Mouse (Mus musculus) embryonic stem cell, embryonic (primary cell): Measurements from ENCODE around the gene 2410004B18Rik.

Experiments
- CTCF ChIA-PET, 4 experiments: fragments of 300-600 bp in 2 of 4; fragments of 350-600 bp in 2 of 4; sonication (Branson Sonifier 250); formaldehyde crosslinking; loops; one replicate each; lab custom pipeline; 2022; ENCODE audit warnings: inconsistent platforms in 2 of 4; lab: Charles Lee
- POLR2A ChIA-PET, 4 experiments: fragments of 300-600 bp in 2 of 4; fragments of 350-600 bp in 2 of 4; sonication (Branson Sonifier 250); formaldehyde crosslinking; loops; one replicate each; lab custom pipeline; 2022; ENCODE audit warnings: antibody characterized with exemption in 4 of 4, inconsistent platforms in 1 of 4; lab: Charles Lee

2410004B18Rik gene

GRCm38 (mm10) chr3:145985333-145985925, 47.6 kb downstream of the 2410004B18Rik start:
- POLR2A ChIA-PET = interaction anchor here in 1 of 4 experiments (1.4 to 2.5 kb wide), 2 partner anchors 16 to 33 kb away, joined by 3 to 15 read pairs; no protein-coding TSS in a partner anchor
- CTCF ChIA-PET = no interaction called here

GRCm38 (mm10) chr3:145986317-145987001, 48.6 kb downstream of the 2410004B18Rik start:
- CTCF ChIA-PET = interaction anchor here in 2 of 4 experiments (0.6 to 1.0 kb wide), 3 partner anchors 18 to 41 kb away, joined by 3 to 8 read pairs (median 3); no protein-coding TSS in a partner anchor
- POLR2A ChIA-PET = interaction anchor here in 3 of 4 experiments (0.6 to 3.2 kb wide), 17 partner anchors 8 to 352 kb away, joined by 3 to 15 read pairs (median 4); no protein-coding TSS in a partner anchor

- CTCF ChIA-PET = interaction anchor here in 1 of 4 experiments (1.0 kb wide), 2 partner anchors 19 to 46 kb away, joined by 3 read pairs; no protein-coding TSS in a partner anchor
These were observed 49.6 kb downstream of the 2410004B18Rik start, which contains the start of gene Syde2 for GRCm38 (mm10) chr3:145987268-145987969. TSS of gene Syde2 (plus strand) at chr3:145987870.

GRCm38 (mm10) chr3:145987970-145988683, 50.3 kb downstream of the 2410004B18Rik start:
- ChIA-PET CTCF (interaction anchor here in 2 of 4 experiments (0.7 to 1.0 kb wide), 2 partner anchors 24 to 46 kb away, joined by 3 to 7 read pairs; no protein-coding TSS in a partner anchor), POLR2A (interaction anchor here in 3 of 4 experiments (0.8 to 3.2 kb wide), 16 partner anchors 10 to 339 kb away, joined by 3 to 15 read pairs (median 3); partner anchors contain the start of gene Ccn1 (in 1 of the 3))

More at GRCm38 (mm10) chr3:145987268-145987969, 49.6 kb downstream of the 2410004B18Rik start, which contains the start of gene Syde2:
- POLR2A ChIA-PET = interaction anchor here (0.8 to 3.2 kb wide), 23 partner anchors 9 to 353 kb away, joined by 3 to 15 read pairs (median 3); partner anchors contain the start of gene Ccn1 (in 1 of the 4)

GRCm38 (mm10) chr3:145988684-145989575, 51.1 kb downstream of the 2410004B18Rik start:
- CTCF ChIA-PET = interaction anchor here in 2 of 4 experiments (0.7 kb wide), 2 partner anchors 23 to 53 kb away, joined by 6 to 7 read pairs; no protein-coding TSS in a partner anchor
- POLR2A ChIA-PET = interaction anchor here in 3 of 4 experiments (0.7 to 3.2 kb wide), 7 partner anchors 9 to 38 kb away, joined by 3 to 10 read pairs (median 5); no protein-coding TSS in a partner anchor

GRCm38 (mm10) chr3:145989576-145990081, 51.8 kb downstream of the 2410004B18Rik start:
- CTCF ChIA-PET = interaction anchor here in 1 of 4 experiments (0.7 kb wide), 1 partner anchor 52 kb away, joined by 6 read pairs; no protein-coding TSS in a partner anchor

GRCm38 (mm10) chr3:145991130-145991529, 53.3 kb downstream of the 2410004B18Rik start:
- POLR2A ChIA-PET = interaction anchor here in 1 of 4 experiments (1.1 kb wide), 1 partner anchor 25 kb away, joined by 4 read pairs; no protein-coding TSS in a partner anchor
- CTCF ChIA-PET = interaction anchor here in 2 of 4 experiments (0.5 to 1.2 kb wide), 3 partner anchors 187 to 1591 kb away, joined by 3 to 5 read pairs (median 3); no protein-coding TSS in a partner anchor

More at GRCm38 (mm10) chr3:145989576-145990081, 51.8 kb downstream of the 2410004B18Rik start:
- POLR2A ChIA-PET = interaction anchor here in 3 of 4 experiments (0.6 to 1.1 kb wide), 5 partner anchors 9 to 73 kb away, joined by 3 to 5 read pairs (median 3); no protein-coding TSS in a partner anchor

- POLR2A ChIA-PET = interaction anchor here in 1 of 4 experiments (0.6 to 1.1 kb wide), 2 partner anchors 24 to 28 kb away, joined by 4 to 6 read pairs; no protein-coding TSS in a partner anchor
- CTCF ChIA-PET = interaction anchor here in 2 of 4 experiments (0.6 to 1.2 kb wide), 6 partner anchors 38 to 190 kb away, joined by 3 to 12 read pairs (median 4); no protein-coding TSS in a partner anchor
These were observed 54.3 kb downstream of the 2410004B18Rik start for GRCm38 (mm10) chr3:145991976-145992730.

GRCm38 (mm10) chr3:145992796-145993195, 55.0 kb downstream of the 2410004B18Rik start:
- CTCF ChIA-PET = interaction anchor here in 2 of 4 experiments (0.6 to 0.7 kb wide), 5 partner anchors 38 to 190 kb away, joined by 3 to 12 read pairs (median 3); no protein-coding TSS in a partner anchor

GRCm38 (mm10) chr3:145993481-145994201, 55.8 kb downstream of the 2410004B18Rik start:
- ChIA-PET POLR2A (no interaction called here), CTCF (no interaction called here)

More at GRCm38 (mm10) chr3:145992796-145993195, 55.0 kb downstream of the 2410004B18Rik start:
- POLR2A ChIA-PET = no interaction called here
